Mouse (Mus musculus) T-helper 17 cell (primary cell): Measurements from ENCODE around the gene Adam11.

Source experiments
- in situ Hi-C, 2 experiments: fragments of 300-600 bp; cut with MboI, MseI; formaldehyde crosslinking; loops; 1 replicate in 1 of 2; 2 replicates in 1 of 2; pipeline ENCODE4 v1.15.1; 2025; ENCODE audit warnings: high pct_unique_total_duplicates in 2 of 2

Gene Adam11

GRCm38 (mm10) chr11:102777598-102777997 lies 16.4 kb downstream of the Adam11 start:
- in situ Hi-C loops = loop anchor here in 1 of 2 experiments (5.0 kb wide), 1 partner anchor 75 kb away; no protein-coding TSS in a partner anchor

DNA sequence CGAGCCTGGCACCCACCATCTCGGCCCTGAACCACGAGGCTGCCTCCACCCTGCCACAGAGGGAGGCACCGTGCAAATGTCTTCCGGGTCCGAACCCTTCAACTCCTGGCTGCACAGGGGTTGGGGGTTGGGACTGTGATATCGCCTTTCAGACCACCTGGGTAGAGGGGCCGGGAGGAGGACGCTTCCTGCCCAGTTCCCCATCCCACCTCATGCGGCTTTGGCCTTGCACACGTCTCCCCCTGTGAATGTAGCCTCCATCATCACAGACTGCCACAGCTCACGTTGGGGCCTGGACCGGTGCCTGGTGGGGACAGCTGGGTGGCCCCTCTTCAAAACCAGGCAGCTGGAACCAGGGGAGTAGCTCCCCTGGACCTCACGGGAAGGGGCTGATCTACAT lies 16.9 kb downstream of the Adam11 start:
- in situ Hi-C loops = loop anchor here in 1 of 2 experiments (5.0 kb wide), 1 partner anchor 74 kb away; no protein-coding TSS in a partner anchor

DNA sequence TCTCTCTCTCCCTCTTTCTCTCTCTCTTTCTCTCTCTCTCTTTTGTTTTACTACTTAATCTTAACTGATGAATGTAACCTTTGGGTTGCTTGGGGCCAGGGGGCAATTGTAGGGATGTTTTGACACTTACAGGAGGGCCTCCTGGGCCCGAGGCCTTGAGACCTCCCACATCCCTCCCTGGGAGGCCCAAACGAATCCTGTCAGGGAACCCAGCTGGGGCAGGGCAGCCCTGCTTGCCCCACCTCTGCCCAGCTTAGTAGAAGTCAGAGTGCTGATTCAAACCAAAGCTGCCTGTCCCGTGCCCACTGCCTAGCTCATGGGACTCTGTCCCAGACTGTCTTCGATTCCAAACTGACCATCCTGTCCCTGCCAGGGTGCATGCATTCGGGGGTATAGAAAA lies 17.4 kb downstream of the Adam11 start:
- in situ Hi-C loops = loop anchor here in 1 of 2 experiments (5.0 kb wide), 1 partner anchor 74 kb away; no protein-coding TSS in a partner anchor

GRCm38 (mm10) chr11:102779081-102779638 lies 17.9 kb downstream of the Adam11 start:
- in situ Hi-C loops = loop anchor here in 1 of 2 experiments (5.0 kb wide), 1 partner anchor 73 kb away; no protein-coding TSS in a partner anchor

DNA sequence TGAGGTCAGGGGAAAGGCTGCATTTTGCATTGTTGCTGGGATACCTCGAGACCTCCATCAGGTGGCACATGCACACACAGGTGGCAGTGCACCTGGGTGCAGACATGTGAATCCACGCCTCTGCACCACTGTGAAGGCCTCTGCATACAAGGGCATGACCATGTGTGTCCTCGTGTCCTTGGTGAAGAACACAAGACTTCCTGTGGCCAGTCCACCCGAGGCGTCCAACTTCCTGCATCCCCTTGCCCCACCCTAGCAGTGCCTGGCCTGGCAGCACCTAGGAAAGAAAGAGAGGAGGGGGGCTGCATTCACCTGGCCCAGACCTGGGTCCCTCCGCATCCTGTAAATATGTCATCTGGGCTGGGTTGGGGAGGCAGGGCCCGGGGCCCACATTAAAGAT lies 18.6 kb downstream of the Adam11 start:
- in situ Hi-C loops = loop anchor here (5.0 kb wide), 2 partner anchors 57 to 72 kb away; partner anchors contain the start of gene Higd1b (in 1 of the 2)

GRCm38 (mm10) chr11:102780271-102780985 lies 19.2 kb downstream of the Adam11 start:
- in situ Hi-C loops = loop anchor here in 1 of 2 experiments (5.0 kb wide), 1 partner anchor 57 kb away; the partner anchor contains the start of gene Higd1b

DNA sequence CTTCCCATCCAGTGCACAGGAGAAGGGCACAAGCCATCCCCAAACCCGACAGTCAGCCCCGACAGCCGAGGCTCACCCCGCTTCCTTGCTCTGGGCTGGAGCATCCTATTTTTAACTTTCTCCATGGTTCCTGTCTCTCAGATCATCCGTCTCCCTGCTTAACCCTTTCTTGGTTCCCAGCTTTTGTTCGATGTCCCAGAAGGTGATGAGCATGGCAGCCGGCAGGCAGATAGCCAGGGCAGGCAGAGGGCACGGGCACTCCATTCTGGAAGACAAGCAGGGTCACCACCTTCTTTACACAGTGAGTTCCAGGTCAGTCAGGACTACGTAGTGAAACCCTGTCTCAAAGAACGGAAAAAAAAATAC lies 19.7 kb downstream of the Adam11 start:
- in situ Hi-C loops = loop anchor here in 1 of 2 experiments (5.0 kb wide), 1 partner anchor 56 kb away; the partner anchor contains the start of gene Higd1b

- in situ Hi-C loops = loop anchor here in 1 of 2 experiments (5.0 kb wide), 1 partner anchor 56 kb away; the partner anchor contains the start of gene Higd1b
Measured at GRCm38 (mm10) chr11:102781523-102781922, 20.3 kb downstream of the Adam11 start.

DNA sequence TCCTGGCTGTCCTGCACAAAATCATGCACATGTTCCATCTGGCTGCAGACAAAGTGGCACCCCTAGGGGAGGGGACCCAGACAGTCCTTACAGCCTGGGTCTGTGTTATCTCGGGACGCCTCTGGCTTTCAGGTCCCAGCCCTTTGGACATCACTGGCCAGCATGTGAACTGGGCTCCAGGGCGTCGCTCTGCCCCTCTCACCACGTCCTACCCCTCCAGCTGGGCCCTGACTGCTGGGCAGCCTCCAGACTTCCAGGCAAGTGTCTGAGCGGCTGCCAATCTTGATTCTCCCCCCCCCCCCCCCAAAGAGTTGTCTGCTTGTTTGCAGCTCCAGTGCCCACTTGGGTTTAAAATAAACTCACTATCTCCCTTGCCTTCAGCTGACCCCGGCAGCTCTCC lies 22.2 kb downstream of the Adam11 start:
- in situ Hi-C loops = loop anchor here in 1 of 2 experiments (5.0 kb wide), 1 partner anchor 54 kb away; the partner anchor contains the start of gene Higd1b

GRCm38 (mm10) chr11:102787688-102788177 lies 26.5 kb downstream of the Adam11 start:
- in situ Hi-C loops = no loop called here

DNA sequence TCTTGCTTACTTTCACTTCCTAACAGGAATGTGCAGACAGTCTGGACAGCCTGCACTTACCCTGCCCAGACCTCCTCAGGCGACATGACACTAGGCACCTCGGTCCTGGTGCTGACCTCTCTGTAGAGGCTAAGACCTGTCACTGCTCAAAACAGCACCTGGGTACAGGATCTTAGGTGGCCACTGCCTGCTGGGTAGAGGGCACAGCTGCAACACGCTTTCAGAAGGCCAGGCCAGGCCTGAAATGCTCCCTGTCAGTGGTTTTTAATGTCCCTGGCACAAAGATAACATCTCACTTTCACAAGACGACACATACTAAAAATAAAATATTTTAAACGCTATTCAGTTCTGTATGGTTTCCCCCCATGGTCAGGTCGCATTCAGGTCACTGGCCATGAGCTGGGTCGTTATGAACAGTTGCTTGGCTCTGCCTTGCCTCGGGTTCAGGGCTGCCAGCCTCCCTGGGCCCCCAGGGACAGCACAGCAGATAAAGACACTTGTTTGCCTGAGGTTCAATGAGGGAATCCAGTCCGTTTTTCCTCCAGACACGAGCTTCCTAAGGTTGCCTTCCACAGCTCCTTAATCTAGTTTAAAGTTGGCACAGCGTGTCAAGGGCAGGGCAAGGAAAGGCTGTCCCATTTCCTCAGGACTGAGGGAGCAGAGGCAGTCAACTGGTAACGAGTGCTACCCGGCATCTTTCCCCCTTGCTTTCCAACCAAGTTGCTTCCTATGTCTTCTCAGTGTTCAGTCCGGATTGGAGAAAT lies 30.6 kb downstream of the Adam11 start:
- in situ Hi-C loops = loop anchor here in 1 of 2 experiments (5.0 kb wide), 1 partner anchor 50 kb away; no protein-coding TSS in a partner anchor

DNA sequence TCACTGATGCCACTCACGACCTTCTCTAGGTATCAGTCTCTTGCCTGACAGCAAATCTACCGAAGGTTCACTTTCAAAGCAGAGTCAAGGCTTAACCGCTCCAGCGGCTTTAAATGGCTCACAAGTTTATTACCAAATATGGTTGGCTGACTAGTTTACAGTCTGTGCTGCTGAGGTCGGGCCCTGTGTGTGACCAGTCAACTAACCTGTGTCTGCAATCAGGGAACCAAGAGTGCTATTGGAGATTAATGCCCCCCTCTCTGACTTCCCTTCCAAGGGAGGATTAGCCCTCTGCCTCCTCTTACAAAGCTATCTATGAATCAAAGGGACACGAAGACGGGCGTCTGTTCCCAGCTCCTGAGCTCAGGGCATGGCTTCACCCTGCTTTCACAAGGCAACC lies 32.9 kb downstream of the Adam11 start:
- in situ Hi-C loops = loop anchor here in 1 of 2 experiments (5.0 kb wide), 1 partner anchor 52 kb away; no protein-coding TSS in a partner anchor

DNA sequence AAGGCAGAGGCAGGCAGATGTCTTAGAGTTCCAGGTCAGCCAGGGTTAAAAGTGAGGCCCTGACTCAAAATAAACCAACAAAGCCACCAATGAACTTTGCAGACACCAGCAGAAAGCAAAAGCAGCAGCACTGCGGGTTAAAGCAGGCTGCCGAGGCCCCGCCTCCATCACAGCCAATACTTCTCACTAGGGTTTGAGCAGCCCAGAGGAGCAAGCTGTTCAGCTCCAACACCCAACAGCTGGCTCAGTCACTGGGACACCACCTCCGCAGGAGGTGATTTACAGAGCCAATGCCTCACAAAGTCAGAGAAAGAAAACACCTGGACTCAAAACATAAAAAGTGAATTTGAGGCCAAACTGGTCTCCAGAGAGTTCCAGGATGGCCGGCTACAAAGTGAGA lies 42.2 kb downstream of the Adam11 start:
- in situ Hi-C loops = no loop called here

DNA sequence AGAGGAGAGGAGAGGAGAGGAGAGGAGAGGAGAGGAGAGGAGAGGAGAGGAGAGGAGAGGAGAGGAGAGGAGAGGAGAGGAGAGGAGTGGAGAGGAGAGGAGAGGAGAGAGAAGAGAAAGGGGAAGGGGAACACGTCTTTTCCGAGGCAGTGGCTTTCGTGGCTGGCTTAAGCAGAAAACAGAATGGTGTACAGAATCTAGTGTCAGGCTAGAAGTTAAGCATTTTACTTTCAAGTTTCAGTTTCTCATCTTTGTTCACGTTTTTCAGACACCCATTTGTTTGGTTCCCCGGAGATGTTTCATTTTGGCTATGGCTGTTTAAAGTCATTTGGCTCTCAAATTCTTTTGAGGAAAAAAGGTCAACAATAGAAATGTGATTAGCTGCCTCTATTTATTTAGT lies 47.0 kb downstream of the Adam11 start:
- in situ Hi-C loops = no loop called here

DNA sequence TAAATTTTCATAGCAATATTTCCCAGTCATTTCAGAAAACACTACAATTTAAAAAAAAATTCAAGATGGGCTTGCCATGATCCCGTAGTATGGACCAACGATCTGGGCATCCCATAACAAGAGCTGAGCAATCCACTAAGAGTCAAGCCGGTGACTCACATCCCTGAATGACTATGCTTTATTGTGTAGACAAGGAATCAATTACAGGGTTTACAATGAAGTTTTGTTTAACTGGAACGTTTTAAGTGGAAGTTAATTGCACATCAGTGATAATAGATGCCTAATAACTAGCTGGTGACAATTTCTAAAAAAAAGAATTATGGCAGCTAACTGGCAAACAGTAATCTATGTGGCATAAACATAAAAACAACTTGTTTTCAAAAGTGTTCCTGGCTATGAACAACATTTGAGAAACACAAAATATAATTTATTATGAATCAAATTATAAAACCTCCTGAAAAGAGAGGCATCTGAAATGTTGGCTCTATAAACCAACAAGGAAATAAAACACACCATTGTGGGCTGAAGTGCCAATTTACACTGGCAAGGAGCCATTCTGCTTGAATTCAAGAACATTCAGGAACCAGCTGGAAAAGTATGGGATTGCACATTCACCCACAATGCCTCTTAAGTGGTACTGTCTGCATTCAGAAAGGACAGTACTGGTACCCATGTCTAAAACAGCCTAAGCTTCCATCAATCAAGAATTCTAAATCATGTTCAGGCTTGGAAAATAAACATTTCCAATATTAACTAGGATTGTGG lies 49.7 kb downstream of the Adam11 start:
- in situ Hi-C loops = no loop called here

DNA sequence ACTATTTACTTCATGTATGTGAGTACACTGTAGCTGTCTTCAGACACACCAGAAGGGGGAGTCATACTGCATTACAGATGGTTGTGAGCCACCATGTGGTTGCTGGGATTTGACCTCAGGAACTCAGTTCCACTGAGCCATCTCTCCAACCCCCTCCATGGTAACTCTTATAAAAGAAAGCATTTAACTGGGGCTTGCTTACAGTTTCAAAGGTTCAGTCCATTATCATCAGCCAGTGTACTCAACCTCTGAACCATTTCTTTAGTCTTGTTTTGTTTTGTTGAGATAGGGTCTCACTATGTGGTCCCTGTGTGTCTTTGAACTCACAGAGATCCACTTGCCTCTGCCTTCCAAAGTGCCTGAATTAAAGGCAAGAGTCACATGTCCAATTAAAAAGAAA lies 53.6 kb downstream of the Adam11 start:
- in situ Hi-C loops = no loop called here

DNA sequence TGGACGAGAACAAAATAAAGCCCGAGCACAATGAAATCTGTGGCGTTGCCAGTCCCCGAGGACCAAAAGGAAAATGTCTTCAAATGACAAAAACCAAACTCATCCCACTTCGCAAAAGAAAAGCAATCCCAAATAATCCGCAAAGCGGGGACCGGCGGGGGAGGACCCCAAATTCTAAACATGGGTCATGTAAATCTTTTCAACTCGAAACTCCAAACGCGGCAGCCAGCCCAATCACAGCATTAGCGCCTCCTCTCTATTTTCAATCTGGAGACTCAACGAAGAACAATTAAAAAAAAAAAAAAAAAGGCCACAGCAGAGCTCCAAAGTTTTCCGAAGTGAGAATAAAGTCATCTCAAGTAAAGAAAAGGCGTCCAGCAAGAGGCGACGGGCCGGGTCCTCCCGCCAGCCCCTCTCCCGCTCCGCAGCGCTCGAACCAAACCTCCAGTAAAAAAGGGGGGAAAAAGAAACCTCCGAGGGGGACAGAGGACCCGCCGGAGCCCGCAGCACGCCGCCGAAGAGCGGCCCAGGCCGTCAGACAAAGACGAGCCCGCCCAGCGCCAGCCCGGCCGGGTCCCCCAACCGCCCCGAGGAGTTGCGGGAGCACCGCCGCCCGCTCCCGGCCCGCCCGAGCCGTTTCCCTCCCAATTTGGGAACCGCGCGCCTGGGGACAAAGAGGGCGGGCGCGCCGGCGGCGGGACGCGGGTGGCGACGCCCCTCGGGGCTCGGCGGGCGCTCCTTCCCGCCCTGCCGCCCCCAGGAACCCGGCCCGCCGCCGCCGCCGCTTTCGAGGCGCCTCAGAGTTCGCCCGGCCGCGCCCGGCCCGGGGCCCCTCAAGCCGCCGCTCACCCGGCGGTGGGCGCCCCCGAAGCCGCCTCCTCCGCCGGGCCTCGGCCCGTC lies 57.1 kb downstream of the Adam11 start:
- in situ Hi-C loops = no loop called here

DNA sequence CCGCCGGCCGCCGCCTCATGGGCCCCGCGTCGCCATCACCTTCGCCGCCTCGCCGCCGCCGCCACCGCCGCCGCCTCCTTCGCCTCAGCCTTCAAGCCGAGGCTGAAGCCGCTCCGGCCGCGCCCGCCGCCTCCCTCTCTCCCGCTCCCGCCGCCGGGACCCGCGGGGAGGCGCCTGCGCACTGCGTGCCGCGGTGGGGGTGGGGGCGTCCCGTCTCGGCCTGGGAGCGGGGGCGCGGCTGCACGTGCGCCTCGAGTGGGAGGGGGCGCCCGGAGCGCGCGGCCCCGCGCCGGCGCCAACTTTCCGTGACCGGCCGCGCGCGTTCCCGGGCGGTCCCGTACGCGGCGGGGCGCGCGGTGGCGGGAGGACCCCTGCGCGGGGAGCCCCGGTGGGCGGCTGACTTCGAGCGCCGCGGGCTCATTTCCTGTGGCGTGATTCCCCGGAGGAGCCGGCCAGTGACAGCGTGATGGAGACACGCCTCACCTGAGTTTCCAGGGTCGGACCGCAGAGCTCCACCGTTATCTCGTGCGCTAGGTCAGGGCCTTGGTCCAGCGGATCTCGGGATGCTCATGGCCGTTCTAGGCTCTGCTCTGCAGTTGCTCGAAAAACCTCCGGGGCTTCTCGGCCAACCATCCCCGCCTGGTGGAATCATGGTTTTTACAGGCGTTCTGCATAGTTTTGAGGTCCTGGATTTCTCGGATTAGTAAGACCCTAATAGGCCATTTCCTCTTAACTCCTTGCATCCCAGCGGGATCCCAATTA lies 58.0 kb downstream of the Adam11 start, which contains the start of gene Gjc1:
Gjc1 (minus strand) TSS at position 680 of the 762 bp plus-strand sequence.
- in situ Hi-C loops = no loop called here
